Comparison of ENCODE assay signal across 10 mouse cellular contexts in genomic region chr4:136928928-136929327, GRCm38 (mm10). TPM values are rescaled to one million over a fixed set of nuclear protein-coding genes. Genes with fewer than 3 reads are reported as not detected.
DNase-seq lines count a peak whose midpoint lies in the region; ATAC-seq lines count a peak whose summit lies in the region.
"Had no signal": no experiment of that assay in that cellular context is flagged by ENCODE, and none has a peak within 500 bp of the region (broad histone marks: within the 10 kb centered on the region; RNA-seq: fewer than 3 reads in every experiment).

No protein-coding gene starts in this region.

- H3K4me2 ChIP-seq in forebrain, embryonic 12.5 days = no peak overlapping the region
- H3K4me2 ChIP-seq in neural tube, embryonic 15.5 days = no peak overlapping the region

- ATAC-seq in forebrain, embryonic 12.5 days (ENCODE audit: low FRiP score) = no peak
- no peak for ATAC-seq in neural tube, embryonic 15.5 days (ENCODE audit: low FRiP score)

- H3K27me3 ChIP-seq in forebrain, embryonic 10.5 days (ENCODE audit: poor library complexity, severe bottlenecking) = peaks cover 69% of the 10 kb centered on the region
- H3K27me3 ChIP-seq in forebrain, embryonic 12.5 days = peaks cover 48% of the 10 kb centered on the region
- H3K27me3 ChIP-seq in neural tube, embryonic 15.5 days (replicated peaks) = no peaks in the 10 kb centered on the region

- no peak overlapping the region for H3K4me3 ChIP-seq in forebrain, embryonic 10.5 days
- H3K4me3 ChIP-seq in forebrain, embryonic 12.5 days (replicated peaks) = no peak overlapping the region
- H3K4me3 ChIP-seq in neural tube, embryonic 15.5 days (replicated peaks) = no peak overlapping the region
- H3K4me3 ChIP-seq: myocyte had no signal

- H3K9me3 ChIP-seq in forebrain, embryonic 10.5 days = no peaks in the 10 kb centered on the region
- H3K9me3 ChIP-seq in forebrain, embryonic 12.5 days = no peaks in the 10 kb centered on the region
- no peaks in the 10 kb centered on the region for H3K9me3 ChIP-seq in neural tube, embryonic 15.5 days (replicated peaks)

- peak; percentile 50 for DNase-seq in forebrain, embryonic 10.5 days (ENCODE audit: extremely low spot score, low spot score)
- DNase-seq in neural tube, embryonic 10.5 days (ENCODE audit: extremely low spot score, low spot score) = peak; percentile 40
- peak; percentile 84 for DNase-seq in embryo, embryonic 10 days (ENCODE audit: low spot score)
- DNase-seq in lung, postnatal 36 days = peak; percentile 49
- no peak for DNase-seq in urinary bladder, postnatal 36 days (ENCODE audit: low spot score in 2 of 2)
- no peak for DNase-seq in layer of hippocampus, postnatal 14 days (ENCODE audit: low spot score in 2 of 2)

- 7% methylated on average over 5 of the region's 5 CpGs for WGBS in forebrain, embryonic 10.5 days
- WGBS in forebrain, embryonic 12.5 days = 6% methylated on average over 5 of the region's 5 CpGs
- 13% methylated on average over 5 of the region's 5 CpGs for WGBS in neural tube, embryonic 15.5 days

- no peaks in the 10 kb centered on the region for H3K36me3 ChIP-seq in forebrain, embryonic 10.5 days (replicated peaks)
- H3K36me3 ChIP-seq in forebrain, embryonic 12.5 days (replicated peaks) = no peaks in the 10 kb centered on the region
- H3K36me3 ChIP-seq in neural tube, embryonic 15.5 days = peaks cover 4% of the 10 kb centered on the region

- H3K27ac ChIP-seq in forebrain, embryonic 10.5 days = 0 out of 2 replicates have a peak overlapping the region, but pooled peaks have one; percentile 8
- no peak overlapping the region for H3K27ac ChIP-seq in forebrain, embryonic 12.5 days
- H3K27ac ChIP-seq in neural tube, embryonic 15.5 days (replicated peaks) = no peak overlapping the region

- H3K9ac ChIP-seq in forebrain, embryonic 12.5 days = no peak overlapping the region
- H3K9ac ChIP-seq in neural tube, embryonic 15.5 days (replicated peaks) = no peak overlapping the region

- peaks cover 18% of the 10 kb centered on the region for H3K4me1 ChIP-seq in forebrain, embryonic 10.5 days
- peaks cover 11% of the 10 kb centered on the region for H3K4me1 ChIP-seq in forebrain, embryonic 12.5 days
- H3K4me1 ChIP-seq in neural tube, embryonic 15.5 days = peaks cover 34% of the 10 kb centered on the region

RNA-seq across cellular contexts. Expression of gene Epha8, which starts 27.7 kb away (rescaled TPM):
- polyA plus RNA-seq in forebrain, embryonic 10.5 days (2016; fragmentation: Nextera tagmentation; extraction: Ambion mirVana) = 0.46 and 0.60 TPM in 2 replicates
- 1.3 and 1.8 TPM in 2 replicates for polyA plus RNA-seq in forebrain, embryonic 12.5 days (2016; fragmentation: Nextera tagmentation; extraction: Ambion mirVana)
- 9.6 and 13.9 TPM in 2 replicates for polyA plus RNA-seq in neural tube, embryonic 15.5 days (2015; fragmentation: Nextera tagmentation; extraction: Ambion mirVana)
- 1 to 10 TPM; 5.7 to 7.5 TPM for total RNA-seq in layer of hippocampus, postnatal 14 days (2021)
- total RNA-seq: heart, postnatal 14 days had no signal
- polyA plus RNA-seq: myocyte had no signal

RNA-seq across cellular contexts. Expression of gene C1qa, which starts 30.3 kb away (rescaled TPM):
- 4.5 TPM in 2 replicates for polyA plus RNA-seq in forebrain, embryonic 10.5 days (2016; fragmentation: Nextera tagmentation; extraction: Ambion mirVana)
- 10.0 and 12.0 TPM in 2 replicates for polyA plus RNA-seq in forebrain, embryonic 12.5 days (2016; fragmentation: Nextera tagmentation; extraction: Ambion mirVana)
- 33.7 and 40.5 TPM in 2 replicates for polyA plus RNA-seq in neural tube, embryonic 15.5 days (2015; fragmentation: Nextera tagmentation; extraction: Ambion mirVana)
- total RNA-seq in layer of hippocampus, postnatal 14 days (2021) = 10 to 100 TPM; 42.0 TPM
- polyA plus RNA-seq: myocyte had no signal

RNA-seq across cellular contexts. Expression of gene C1qc, which starts 36.1 kb away (rescaled TPM):
- 5.0 and 6.9 TPM in 2 replicates for polyA plus RNA-seq in forebrain, embryonic 10.5 days (2016; fragmentation: Nextera tagmentation; extraction: Ambion mirVana)
- polyA plus RNA-seq in forebrain, embryonic 12.5 days (2016; fragmentation: Nextera tagmentation; extraction: Ambion mirVana) = 9.5 and 10.2 TPM in 2 replicates
- 28.4 and 29.0 TPM in 2 replicates for polyA plus RNA-seq in neural tube, embryonic 15.5 days (2015; fragmentation: Nextera tagmentation; extraction: Ambion mirVana)
- total RNA-seq in layer of hippocampus, postnatal 14 days (2021) = 10 to 100 TPM; 42.6 to 43.2 TPM
- polyA plus RNA-seq: myocyte had no signal

RNA-seq across cellular contexts. Expression of gene C1qb, which starts 42.9 kb away (rescaled TPM):
- 15.1 and 15.5 TPM in 2 replicates for polyA plus RNA-seq in forebrain, embryonic 10.5 days (2016; fragmentation: Nextera tagmentation; extraction: Ambion mirVana)
- 16.0 and 18.8 TPM in 2 replicates for polyA plus RNA-seq in forebrain, embryonic 12.5 days (2016; fragmentation: Nextera tagmentation; extraction: Ambion mirVana)
- 62.0 and 62.4 TPM in 2 replicates for polyA plus RNA-seq in neural tube, embryonic 15.5 days (2015; fragmentation: Nextera tagmentation; extraction: Ambion mirVana)
- total RNA-seq in layer of hippocampus, postnatal 14 days (2021) = 10 to 100 TPM; 40.7 to 47.6 TPM
- polyA plus RNA-seq: myocyte had no signal

Comparison
In these comparisons a context has a peak if more than half of its experiments do, and no peak if none do; other contexts are left out.
1. DNase-seq: peak in forebrain, embryonic 10.5 days (single experiment), neural tube, embryonic 10.5 days (single experiment), embryo, embryonic 10 days (single experiment) and lung, postnatal 36 days (single experiment); none in urinary bladder, postnatal 36 days (0 of 2) and layer of hippocampus, postnatal 14 days (0 of 2).